Mouse (Mus musculus) G1E (cell line): ENCODE measurements around the gene Runx1. TPM values are rescaled to one million over a fixed set of nuclear protein-coding genes. Genes with fewer than 3 reads are reported as not detected.
A peak's percentile ranks its signal among the peaks of the same experiment; 100 is the strongest.

Source experiments
- ATAC-seq: 2 replicates; pipeline ENCODE4 v1.8.0; 2016; ENCODE audit warnings: mild to moderate bottlenecking; ENCODE audit not compliant: insufficient number of reproducible peaks, poor library complexity, low FRiP score, severe bottlenecking; ENCODE audit errors: extremely low read depth
- DNase-seq: peaks from one replicate; pipeline ENCODE4 v3.0.0; 2012; ENCODE audit warnings: low spot score
- H3K27me3 ChIP-seq: 2 replicates; pipeline ENCODE4 v1.6.1; 2012; ENCODE audit warnings: mild to moderate bottlenecking, low read length, inconsistent platforms; ENCODE audit not compliant: insufficient read depth
- H3K36me3 ChIP-seq: replicated peaks from 2 replicates; pipeline ENCODE3; 2012; ENCODE audit warnings: mild to moderate bottlenecking, inconsistent platforms
- H3K4me1 ChIP-seq: 2 replicates; pipeline ENCODE4 v1.6.1; 2012; ENCODE audit warnings: low read depth, low read length, inconsistent platforms, mixed read lengths; ENCODE audit not compliant: insufficient read depth
- H3K4me3 ChIP-seq: 2 replicates; pipeline ENCODE4 v1.5.1; 2012; ENCODE audit warnings: low read depth, mild to moderate bottlenecking, inconsistent platforms, low read length, moderate library complexity, mixed read lengths
- H3K9me3 ChIP-seq: replicated peaks from 2 replicates; pipeline ENCODE4 v1.6.1; 2012; ENCODE audit warnings: inconsistent platforms
- CTCF ChIP-seq: IDR thresholded peaks from 2 replicates; pipeline ENCODE4 v1.5.1; 2012; ENCODE audit warnings: low read depth, low read length, inconsistent platforms, mixed read lengths
- GATA1 ChIP-seq: IDR thresholded peaks from 2 replicates; pipeline ENCODE4 v1.6.1; 2012; ENCODE audit warnings: borderline replicate concordance, low read length, inconsistent platforms, mixed read lengths
- GATA2 ChIP-seq: IDR thresholded peaks from 2 replicates; pipeline ENCODE4 v1.6.1; 2012; ENCODE audit warnings: low read depth, low read length, inconsistent platforms, borderline replicate concordance
- POLR2AphosphoS5 ChIP-seq: IDR thresholded peaks from 2 replicates; pipeline ENCODE4 v1.6.1; 2012; ENCODE audit warnings: low read depth, low read length, inconsistent platforms; ENCODE audit not compliant: insufficient replicate concordance
- TAL1 ChIP-seq: conservative IDR thresholded peaks from 2 replicates; pipeline ENCODE4 v1.6.1; 2012; ENCODE audit warnings: low read depth, low read length, inconsistent platforms, mixed read lengths
- polyA plus RNA-seq: library from polyadenylated mRNA; stranded (reverse); fragments of >175 nt; gene quantifications from 2 replicates; pipeline ENCODE4 v1.2.3, GENCODE M21; 2012
- total RNA-seq, 2 experiments: library from RNA; stranded (forward) in 1 of 2; stranded (reverse) in 1 of 2; fragments of 200-1000 nt in 1 of 2; fragments of >200 nt in 1 of 2; fragmentation: Nextera tagmentation in 1 of 2; gene quantifications; 2 replicates each; pipeline ENCODE4 v1.2.3; 2014 to 2017

Gene Runx1
- total and polyA plus RNA-seq, 3 experiments = 36.1 to 213 (median 158) TPM

GRCm38 (mm10) chr16:92790601-92791000 is 35.3 kb downstream of the Runx1 start:
- DNase-seq = no peak
- no peak for TF ChIP-seq GATA1
- TF ChIP-seq TAL1 = no peak
- TF ChIP-seq POLR2AphosphoS5 = no peak
- TF ChIP-seq CTCF = no peak
- Histone ChIP-seq H3K4me1 (peaks cover 95% of the 10 kb centered on the region), H3K9me3 (no peaks in the 10 kb centered on the region), H3K36me3 (peaks cover 87% of the 10 kb centered on the region), H3K4me3 (no peak overlapping the region), H3K27me3 (no peaks in the 10 kb centered on the region)
- no peak for ATAC-seq

GRCm38 (mm10) chr16:92789840-92790239 is 36.1 kb downstream of the Runx1 start:
- Histone ChIP-seq H3K4me1 (peaks cover 95% of the 10 kb centered on the region), H3K36me3 (peaks cover 88% of the 10 kb centered on the region), H3K9me3 (no peaks in the 10 kb centered on the region), H3K27me3 (no peaks in the 10 kb centered on the region), H3K4me3 (no peak overlapping the region)
- TF ChIP-seq GATA1 (no peak), TAL1 (no peak), CTCF (no peak), GATA2 (no peak), POLR2AphosphoS5 (no peak)
- ATAC-seq (no peak), DNase-seq (no peak)

GRCm38 (mm10) chr16:92788446-92788845 is 37.5 kb downstream of the Runx1 start:
- no peak for DNase-seq
- Histone ChIP-seq H3K27me3 (no peaks in the 10 kb centered on the region), H3K4me3 (no peak overlapping the region), H3K9me3 (no peaks in the 10 kb centered on the region), H3K4me1 (peaks cover 93% of the 10 kb centered on the region), H3K36me3 (peaks cover 91% of the 10 kb centered on the region)
- no peak for ATAC-seq
- TF ChIP-seq GATA2 (no peak), CTCF (no peak), POLR2AphosphoS5 (no peak), GATA1 (no peak), TAL1 (no peak)

DNA sequence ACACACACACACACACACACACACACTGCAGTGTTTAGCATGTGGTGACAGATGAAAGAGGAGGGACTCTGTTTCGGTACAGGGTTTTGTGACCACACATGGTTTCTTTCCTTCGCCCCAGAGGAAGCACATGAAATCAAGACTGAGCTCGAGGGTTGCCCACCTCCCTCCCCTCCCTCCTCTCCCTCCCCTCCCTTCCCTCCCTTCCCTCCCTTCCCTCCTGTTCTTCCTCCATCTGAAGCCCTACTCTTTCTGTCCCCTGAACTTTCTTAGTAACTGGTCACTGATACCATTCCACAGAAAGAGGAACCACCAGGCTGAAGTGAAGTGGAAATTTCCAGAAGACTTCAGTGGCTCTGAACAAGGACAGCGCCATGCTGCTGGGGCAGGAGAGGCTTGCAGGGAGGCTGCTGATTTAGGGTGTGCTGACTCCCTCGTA is 39.0 kb downstream of the Runx1 start:
- peak; percentile 46 for DNase-seq
- Histone ChIP-seq H3K36me3 (peaks cover 88% of the 10 kb centered on the region), H3K4me3 (no peak overlapping the region; the same call in 1 of the 2 replicates), H3K9me3 (no peaks in the 10 kb centered on the region), H3K27me3 (no peaks in the 10 kb centered on the region), H3K4me1 (peaks cover 93% of the 10 kb centered on the region)
- ATAC-seq = peak; percentile 74
- no peak for TF ChIP-seq GATA2
- no peak for TF ChIP-seq GATA1
- no peak for TF ChIP-seq CTCF
- TF ChIP-seq TAL1 = no peak
- TF ChIP-seq POLR2AphosphoS5 = no peak

DNA sequence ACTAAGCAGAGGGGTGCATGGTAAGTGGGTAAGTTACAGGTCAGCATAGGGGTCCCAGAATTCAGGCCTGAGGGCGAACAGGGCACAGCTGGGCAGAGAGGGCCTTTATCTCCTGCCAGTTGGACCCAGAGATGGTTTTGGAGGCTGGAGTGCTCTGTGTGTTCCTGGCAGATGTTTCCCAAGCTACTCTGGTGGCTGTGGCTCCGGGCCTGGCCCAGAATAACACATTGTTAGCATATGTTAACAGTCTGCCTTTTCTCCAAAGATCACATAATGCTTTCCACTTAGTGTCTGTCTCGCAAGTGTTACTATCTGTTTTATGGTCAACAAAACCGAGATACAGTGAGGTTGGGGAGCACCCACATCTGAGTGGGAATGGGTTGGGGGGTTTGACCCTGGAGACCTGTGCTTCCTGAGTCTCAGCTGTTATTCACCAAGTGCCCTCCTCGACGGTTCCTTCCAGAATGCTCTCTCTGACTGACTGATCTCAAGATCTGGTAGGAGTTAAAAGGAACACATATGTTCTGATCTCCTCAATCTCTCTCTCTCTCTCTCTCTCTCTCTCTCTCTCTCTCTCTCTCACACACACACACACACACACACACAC is 39.6 kb downstream of the Runx1 start:
- no peak for ATAC-seq
- Histone ChIP-seq H3K4me1 (peaks cover 92% of the 10 kb centered on the region), H3K36me3 (peaks cover 86% of the 10 kb centered on the region), H3K9me3 (no peaks in the 10 kb centered on the region), H3K27me3 (no peaks in the 10 kb centered on the region), H3K4me3 (peak overlapping the region; percentile 25; the same call in 1 of the 2 replicates)
- no peak for DNase-seq
- TF ChIP-seq GATA2 (no peak), TAL1 (no peak), CTCF (no peak), POLR2AphosphoS5 (no peak), GATA1 (no peak)

DNA sequence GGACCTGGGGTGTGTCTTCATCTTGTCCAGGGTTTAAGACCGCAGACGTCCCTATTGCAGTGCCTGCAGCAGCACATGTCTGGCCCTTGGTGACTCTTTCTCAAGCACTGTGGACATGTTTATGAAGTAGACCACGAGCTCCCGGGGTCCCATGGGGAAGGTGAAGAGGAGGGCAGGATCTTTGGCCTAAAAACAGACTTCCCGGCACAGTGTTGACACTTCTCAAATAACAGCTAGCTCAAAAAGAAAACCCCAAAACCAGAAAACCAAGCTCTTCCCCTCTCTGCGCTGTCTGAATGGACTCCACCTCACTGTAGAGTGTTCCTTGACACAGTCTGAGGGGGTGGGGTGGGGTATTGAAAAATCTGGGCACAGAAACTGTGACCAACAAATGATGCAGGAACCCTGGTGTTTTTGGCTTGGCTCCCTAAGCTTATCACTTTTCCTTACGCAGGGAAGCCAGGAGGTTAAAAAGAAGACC is 42.3 kb downstream of the Runx1 start:
- Histone ChIP-seq H3K27me3 (no peaks in the 10 kb centered on the region), H3K36me3 (peaks cover 83% of the 10 kb centered on the region), H3K4me3 (peak overlapping the region; percentile 20; the same call in 1 of the 2 replicates), H3K4me1 (peaks cover 88% of the 10 kb centered on the region), H3K9me3 (no peaks in the 10 kb centered on the region)
- no peak for ATAC-seq
- no peak for DNase-seq
- TF ChIP-seq GATA1 (no peak), TAL1 (no peak)
